Mouse (Mus musculus) cerebellum, adult 18-20 months (tissue): Measurements from ENCODE around the gene Acoxl.

Experiments used
- DNase-seq, 2 experiments: peaks; one replicate each; pipeline ENCODE4 v3.0.0; 2021

The Acoxl gene

GRCm38 (mm10) chr2:127960579-127960978 lies 121.9 kb downstream of the Acoxl start:
- no peak for DNase-seq

- DNase-seq = peak; percentile 17 to 26
Measured at GRCm38 (mm10) chr2:127961154-127961553, 122.5 kb downstream of the Acoxl start.

- DNase-seq = no peak
Measured at GRCm38 (mm10) chr2:127961802-127962433, 123.2 kb downstream of the Acoxl start.

- DNase-seq = no peak
Measured at GRCm38 (mm10) chr2:127968944-127969343, 130.3 kb downstream of the Acoxl start.

- no peak for DNase-seq
Measured at GRCm38 (mm10) chr2:127976276-127976675, 137.6 kb downstream of the Acoxl start.

- no peak for DNase-seq
Measured at GRCm38 (mm10) chr2:127978601-127979230, 140.0 kb downstream of the Acoxl start.

GRCm38 (mm10) chr2:127982610-127983009 lies 143.9 kb downstream of the Acoxl start:
- DNase-seq = no peak

- DNase-seq = no peak
Measured at GRCm38 (mm10) chr2:127983301-127983700, 144.6 kb downstream of the Acoxl start.

GRCm38 (mm10) chr2:127983981-127984380 lies 145.3 kb downstream of the Acoxl start:
- DNase-seq = no peak

- no peak for DNase-seq
Measured at GRCm38 (mm10) chr2:127987706-127988105, 149.0 kb downstream of the Acoxl start.

GRCm38 (mm10) chr2:127990856-127991479 lies 152.3 kb downstream of the Acoxl start:
- DNase-seq = no peak

- no peak for DNase-seq
Measured at GRCm38 (mm10) chr2:127991656-127992055, 153.0 kb downstream of the Acoxl start.

- no peak for DNase-seq
Measured at GRCm38 (mm10) chr2:128008662-128009423, 170.2 kb downstream of the Acoxl start.

GRCm38 (mm10) chr2:128014613-128015012 lies 175.9 kb downstream of the Acoxl start:
- no peak for DNase-seq

GRCm38 (mm10) chr2:128015602-128016001 lies 176.9 kb downstream of the Acoxl start:
- no peak for DNase-seq

GRCm38 (mm10) chr2:128020039-128020907 lies 181.6 kb downstream of the Acoxl start:
- DNase-seq = no peak

GRCm38 (mm10) chr2:128020908-128021193 lies 182.2 kb downstream of the Acoxl start:
- no peak for DNase-seq

GRCm38 (mm10) chr2:128023855-128024254 lies 185.2 kb downstream of the Acoxl start:
- no peak for DNase-seq

- DNase-seq = no peak
Measured at GRCm38 (mm10) chr2:128027696-128028095, 189.0 kb downstream of the Acoxl start.

- no peak for DNase-seq
Measured at GRCm38 (mm10) chr2:128029968-128030367, 191.3 kb downstream of the Acoxl start.

GRCm38 (mm10) chr2:128032111-128032510 lies 193.4 kb downstream of the Acoxl start:
- DNase-seq = no peak

- no peak for DNase-seq
Measured at GRCm38 (mm10) chr2:128033503-128033902, 194.8 kb downstream of the Acoxl start.
